In the genomic region with DNA sequence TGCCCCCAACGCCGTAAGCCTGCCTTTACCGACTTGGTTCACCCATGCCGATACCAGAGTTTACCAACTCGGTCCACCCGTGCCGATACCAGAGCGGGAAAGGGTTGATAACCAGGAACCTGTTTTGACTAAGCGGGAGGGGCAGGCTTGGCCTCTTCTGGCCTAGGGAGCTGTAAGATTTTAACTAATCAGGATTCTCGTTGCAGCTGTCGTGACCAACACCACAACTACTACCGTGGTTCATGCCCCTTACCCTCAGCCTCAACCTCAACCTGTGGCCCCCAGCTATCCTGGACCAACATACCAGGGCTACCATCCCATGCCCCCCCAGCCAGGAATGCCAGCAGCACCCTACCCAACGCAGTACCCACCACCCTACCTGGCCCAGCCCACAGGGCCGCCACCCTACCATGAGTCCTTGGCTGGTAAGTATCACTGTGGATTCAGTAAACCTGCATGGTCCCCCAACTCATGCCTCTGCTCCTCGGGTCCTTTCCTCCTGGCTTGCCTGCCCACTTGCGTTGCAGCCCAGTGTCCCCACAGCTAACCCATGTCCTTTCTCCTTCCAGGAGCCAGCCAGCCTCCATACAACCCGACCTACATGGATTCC, we compare ENCODE assay signal across 18 mouse cellular contexts. TPM values are rescaled to one million over a fixed set of nuclear protein-coding genes. Genes with fewer than 3 reads are reported as not detected.
A peak's percentile ranks its signal among the peaks of the same experiment; 100 is the strongest.
DNase-seq lines count a peak whose midpoint lies in the region; ATAC-seq and TF ChIP-seq lines count a peak whose summit lies in the region.
"Had no signal": no experiment of that assay in that cellular context is flagged by ENCODE, and none has a peak within 500 bp of the region (broad histone marks: within the 10 kb centered on the region; RNA-seq: fewer than 3 reads in every experiment).

No protein-coding gene starts in this region.

- TF ChIP-seq CTCF in bone marrow, adult 2 months (IDR thresholded peaks at IDR 0.05; ENCODE audit: control insufficient read depth, insufficient read depth, low read length), result no peak

- H3K36me3 ChIP-seq in megakaryocyte, embryonic 14.5 days (replicated peaks; ENCODE audit: low read length), result peaks cover 74% of the 10 kb centered on the region

- 83% methylated on average over 17 of the region's 17 CpGs for WGBS in bone marrow, adult 2 months

- TF ChIP-seq POLR2A in bone marrow, adult 2 months (IDR thresholded peaks at IDR 0.05; ENCODE audit: borderline replicate concordance, control insufficient read depth, low read depth, low read length), result no peak

- peaks cover 98% of the 10 kb centered on the region for H3K4me1 ChIP-seq in megakaryocyte, embryonic 14.5 days
- peaks cover 11% of the 10 kb centered on the region for H3K4me1 ChIP-seq in bone marrow, adult 2 months (ENCODE audit: control insufficient read depth, insufficient read depth, low read length)

- peak overlapping the region; percentile 78 for H3K4me3 ChIP-seq in megakaryocyte, embryonic 14.5 days (replicated peaks)
- H3K4me3 ChIP-seq in bone marrow, adult 2 months (replicated peaks; ENCODE audit: control insufficient read depth, low read depth, low read length), result no peak overlapping the region
- H3K4me3 ChIP-seq: forebrain, embryonic 12.5 days; heart, adult 2 months; heart, embryonic 15.5 days had no signal

- ATAC-seq in megakaryocyte, adult 5-6 weeks (ENCODE audit: poor library complexity, severe bottlenecking), result no peak
- ATAC-seq: intestine, postnatal 0 days had no signal

- no peaks in the 10 kb centered on the region for H3K9me3 ChIP-seq in megakaryocyte, embryonic 14.5 days
- H3K9me3 ChIP-seq: forebrain, embryonic 12.5 days; heart, embryonic 15.5 days; hindbrain, embryonic 15.5 days; limb, embryonic 15.5 days; neural tube, embryonic 13.5 days had no signal

- H3K27ac ChIP-seq in bone marrow, adult 2 months (ENCODE audit: control insufficient read depth, insufficient read depth, low read depth, low read length, poor library complexity), result peak overlapping the region; percentile 12
- H3K27ac ChIP-seq: forebrain, embryonic 12.5 days; neural tube, embryonic 13.5 days had no signal

- H3K27me3 ChIP-seq in megakaryocyte, embryonic 14.5 days (replicated peaks), result no peaks in the 10 kb centered on the region
- H3K27me3 ChIP-seq: forebrain, embryonic 12.5 days; heart, embryonic 15.5 days; hindbrain, embryonic 15.5 days; limb, embryonic 15.5 days; neural tube, embryonic 13.5 days had no signal

- peak; percentile 13 for DNase-seq in thymus, postnatal 4 days
- no peak for DNase-seq in thymus, postnatal 0 days (ENCODE audit: low spot score)
- DNase-seq in left cerebral cortex, adult 9 months (ENCODE audit: low spot score in 2 of 2), result no peak
- DNase-seq in lung, postnatal 25 days (ENCODE audit: low spot score), result no peak
- DNase-seq: gastrocnemius, postnatal 10 days; heart, postnatal 4 days; lung, adult 2 months; lung, postnatal 36 days had no signal

RNA-seq across cellular contexts. Expression of a gene that starts 3.3 kb away (rescaled TPM):
- 25.2 and 49.1 TPM in 2 replicates for polyA plus RNA-seq in megakaryocyte, embryonic 14.5 days (2012; ENCODE audit: insufficient read depth, low replicate concordance)
- total RNA-seq in megakaryocyte, adult 5-6 weeks (2015), result 119 and 124 TPM in 2 replicates
- 68.7 and 87.5 TPM in 2 replicates for total RNA-seq in megakaryocyte, adult 5-6 weeks (2017)
- 42.1 and 42.4 TPM in 2 replicates for polyA plus RNA-seq in thymus, postnatal 0 days (2015; fragmentation: Nextera tagmentation; extraction: Ambion mirVana)
- polyA plus RNA-seq in bone marrow, adult 2 months (2011; ENCODE audit: insufficient read depth, insufficient read length, low replicate concordance, missing spikeins), result 10.1 and 19.5 TPM in 2 replicates

RNA-seq across cellular contexts. Expression of a gene that starts 17.7 kb away (rescaled TPM):
- polyA plus RNA-seq in megakaryocyte, embryonic 14.5 days (2012; ENCODE audit: insufficient read depth, low replicate concordance), result 2.2 and 2.8 TPM in 2 replicates
- total RNA-seq in megakaryocyte, adult 5-6 weeks (2015), result 7.2 and 9.5 TPM in 2 replicates
- total RNA-seq in megakaryocyte, adult 5-6 weeks (2017), result 9.7 and 10.2 TPM in 2 replicates
- polyA plus RNA-seq in thymus, postnatal 0 days (2015; fragmentation: Nextera tagmentation; extraction: Ambion mirVana), result 23.4 and 28.4 TPM in 2 replicates
- polyA plus RNA-seq in bone marrow, adult 2 months (2011; ENCODE audit: insufficient read depth, insufficient read length, low replicate concordance, missing spikeins), result 5.8 and 10.2 TPM in 2 replicates

RNA-seq across cellular contexts. Expression of a gene that starts 17.8 kb away (rescaled TPM):
- polyA plus RNA-seq in megakaryocyte, embryonic 14.5 days (2012; ENCODE audit: insufficient read depth, low replicate concordance), result 375 and 575 TPM in 2 replicates
- total RNA-seq in megakaryocyte, adult 5-6 weeks (2015), result 119 and 176 TPM in 2 replicates
- 453 and 632 TPM in 2 replicates for total RNA-seq in megakaryocyte, adult 5-6 weeks (2017)
- polyA plus RNA-seq in thymus, postnatal 0 days (2015; fragmentation: Nextera tagmentation; extraction: Ambion mirVana), result 210 and 212 TPM in 2 replicates
- 69.2 and 133 TPM in 2 replicates for polyA plus RNA-seq in bone marrow, adult 2 months (2011; ENCODE audit: insufficient read depth, insufficient read length, low replicate concordance, missing spikeins)

RNA-seq across cellular contexts. Expression of a gene that starts 26.1 kb away (rescaled TPM):
- 3.8 TPM in 1 of 2 replicates, not detected in the other for polyA plus RNA-seq in megakaryocyte, embryonic 14.5 days (2012; ENCODE audit: insufficient read depth, low replicate concordance)
- total RNA-seq in megakaryocyte, adult 5-6 weeks (2015), result 4.7 and 6.0 TPM in 2 replicates
- 6.7 and 11.0 TPM in 2 replicates for total RNA-seq in megakaryocyte, adult 5-6 weeks (2017)
- polyA plus RNA-seq in thymus, postnatal 0 days (2015; fragmentation: Nextera tagmentation; extraction: Ambion mirVana), result 18.6 and 19.0 TPM in 2 replicates
- polyA plus RNA-seq in bone marrow, adult 2 months (2011; ENCODE audit: insufficient read depth, insufficient read length, low replicate concordance, missing spikeins), result 3.4 and 6.0 TPM in 2 replicates

RNA-seq across cellular contexts. Expression of a gene that starts 26.2 kb away (rescaled TPM):
- 28.0 and 687 TPM in 2 replicates for polyA plus RNA-seq in megakaryocyte, embryonic 14.5 days (2012; ENCODE audit: insufficient read depth, low replicate concordance)
- 367 and 406 TPM in 2 replicates for total RNA-seq in megakaryocyte, adult 5-6 weeks (2015)
- 109 and 136 TPM in 2 replicates for total RNA-seq in megakaryocyte, adult 5-6 weeks (2017)
- polyA plus RNA-seq in thymus, postnatal 0 days (2015; fragmentation: Nextera tagmentation; extraction: Ambion mirVana), result 808 and 867 TPM in 2 replicates
- polyA plus RNA-seq in bone marrow, adult 2 months (2011; ENCODE audit: insufficient read depth, insufficient read length, low replicate concordance, missing spikeins), result 206 and 254 TPM in 2 replicates
